Mouse (Mus musculus): ENCODE measurements at regions not wholly inside any gene's neighbourhood (a gene's known extent, or its start where the extent isn't known, plus 50 kb on each side); places are given as distances from the start of the nearest gene placed in this dataset.

GRCm38 (mm10) chr5:75744475-75745045, 169.8 kb downstream of the Kit start:
- no peak overlapping the region for H3K9ac ChIP-seq (replicated peaks; ENCODE audit: low read length)
- no peak overlapping the region for H3K4me2 ChIP-seq (replicated peaks; ENCODE audit: low read depth, low read length)
- no peaks in the 10 kb centered on the region for H3K9me3 ChIP-seq (ENCODE audit: low read length)
- no peak for ATAC-seq (ENCODE audit: low FRiP score, low TSS enrichment)
- H3K4me3 ChIP-seq (ENCODE audit: low read length): no peak overlapping the region
- no peaks in the 10 kb centered on the region for H3K27me3 ChIP-seq (ENCODE audit: insufficient read depth, low read length)
- no peaks in the 10 kb centered on the region for H3K4me1 ChIP-seq (ENCODE audit: insufficient read depth, low read length)
- H3K27ac ChIP-seq (ENCODE audit: low read length): no peak overlapping the region
- 31% methylated on average over 6 of the region's 6 CpGs for WGBS
- H3K36me3 ChIP-seq (ENCODE audit: insufficient read depth, low read length): no peaks in the 10 kb centered on the region

GRCm38 (mm10) chr5:75739336-75739735, 164.6 kb downstream of the Kit start:
- H3K4me3 ChIP-seq (ENCODE audit: low read length): no peak overlapping the region
- no peak overlapping the region for H3K4me2 ChIP-seq (replicated peaks; ENCODE audit: low read depth, low read length)
- no peak overlapping the region for H3K27ac ChIP-seq (ENCODE audit: low read length)
- no peak overlapping the region for H3K9ac ChIP-seq (replicated peaks; ENCODE audit: low read length)
- H3K27me3 ChIP-seq (ENCODE audit: insufficient read depth, low read length): no peaks in the 10 kb centered on the region
- H3K9me3 ChIP-seq (ENCODE audit: low read length): no peaks in the 10 kb centered on the region
- H3K36me3 ChIP-seq (ENCODE audit: insufficient read depth, low read length): no peaks in the 10 kb centered on the region
- WGBS: 78% methylated on average over 8 of the region's 8 CpGs
- ATAC-seq (ENCODE audit: low FRiP score, low TSS enrichment): no peak
- H3K4me1 ChIP-seq (ENCODE audit: insufficient read depth, low read length): no peaks in the 10 kb centered on the region

GRCm38 (mm10) chr5:75738445-75738844, 163.7 kb downstream of the Kit start:
- H3K27me3 ChIP-seq (ENCODE audit: insufficient read depth, low read length): no peaks in the 10 kb centered on the region
- no peak overlapping the region for H3K4me3 ChIP-seq (ENCODE audit: low read length)
- no peaks in the 10 kb centered on the region for H3K9me3 ChIP-seq (ENCODE audit: low read length)
- H3K9ac ChIP-seq (replicated peaks; ENCODE audit: low read length): no peak overlapping the region
- ATAC-seq (ENCODE audit: low FRiP score, low TSS enrichment): no peak
- H3K4me2 ChIP-seq (replicated peaks; ENCODE audit: low read depth, low read length): no peak overlapping the region
- no peak overlapping the region for H3K27ac ChIP-seq (ENCODE audit: low read length)
- no peaks in the 10 kb centered on the region for H3K36me3 ChIP-seq (ENCODE audit: insufficient read depth, low read length)
- WGBS: 73% methylated on average over 2 of the region's 2 CpGs
- no peaks in the 10 kb centered on the region for H3K4me1 ChIP-seq (ENCODE audit: insufficient read depth, low read length)

GRCm38 (mm10) chr5:75737752-75738151, 163.0 kb downstream of the Kit start:
- H3K9ac ChIP-seq (replicated peaks; ENCODE audit: low read length): no peak overlapping the region
- no peak overlapping the region for H3K4me2 ChIP-seq (replicated peaks; ENCODE audit: low read depth, low read length)
- no peaks in the 10 kb centered on the region for H3K4me1 ChIP-seq (ENCODE audit: insufficient read depth, low read length)
- H3K9me3 ChIP-seq (ENCODE audit: low read length): no peaks in the 10 kb centered on the region
- no peak for ATAC-seq (ENCODE audit: low FRiP score, low TSS enrichment)
- WGBS: 92% methylated on average over 7 of the region's 7 CpGs
- no peaks in the 10 kb centered on the region for H3K36me3 ChIP-seq (ENCODE audit: insufficient read depth, low read length)
- no peaks in the 10 kb centered on the region for H3K27me3 ChIP-seq (ENCODE audit: insufficient read depth, low read length)
- no peak overlapping the region for H3K27ac ChIP-seq (ENCODE audit: low read length)
- H3K4me3 ChIP-seq (ENCODE audit: low read length): no peak overlapping the region

- Histone ChIP-seq H3K36me3 (ENCODE audit: insufficient read depth, low read length) (no peaks in the 10 kb centered on the region), H3K27ac (ENCODE audit: low read length) (no peak overlapping the region), H3K9ac (replicated peaks; ENCODE audit: low read length) (no peak overlapping the region), H3K4me2 (replicated peaks; ENCODE audit: low read depth, low read length) (no peak overlapping the region), H3K27me3 (ENCODE audit: insufficient read depth, low read length) (no peaks in the 10 kb centered on the region), H3K9me3 (ENCODE audit: low read length) (no peaks in the 10 kb centered on the region), H3K4me1 (ENCODE audit: insufficient read depth, low read length) (no peaks in the 10 kb centered on the region), H3K4me3 (ENCODE audit: low read length) (no peak overlapping the region)
- no peak for ATAC-seq (ENCODE audit: low FRiP score, low TSS enrichment)
These were observed 161.6 kb downstream of the Kit start for GRCm38 (mm10) chr5:75736318-75736717.

- ATAC-seq (ENCODE audit: low FRiP score, low TSS enrichment): no peak
- Histone ChIP-seq H3K4me2 (replicated peaks; ENCODE audit: low read depth, low read length) (no peak overlapping the region), H3K27ac (ENCODE audit: low read length) (no peak overlapping the region), H3K9ac (replicated peaks; ENCODE audit: low read length) (no peak overlapping the region), H3K9me3 (ENCODE audit: low read length) (no peaks in the 10 kb centered on the region), H3K27me3 (ENCODE audit: insufficient read depth, low read length) (no peaks in the 10 kb centered on the region), H3K4me3 (ENCODE audit: low read length) (no peak overlapping the region), H3K36me3 (ENCODE audit: insufficient read depth, low read length) (no peaks in the 10 kb centered on the region), H3K4me1 (ENCODE audit: insufficient read depth, low read length) (no peaks in the 10 kb centered on the region)
- 90% methylated on average over 14 of the region's 14 CpGs for WGBS
These were observed 159.8 kb downstream of the Kit start for GRCm38 (mm10) chr5:75734508-75734907.

- ATAC-seq (ENCODE audit: low FRiP score, low TSS enrichment): no peak
These were observed 159.3 kb downstream of the Kit start for GRCm38 (mm10) chr5:75734043-75734442.

GRCm38 (mm10) chr5:75731236-75731635, 156.5 kb downstream of the Kit start:
- Histone ChIP-seq H3K4me2 (replicated peaks; ENCODE audit: low read depth, low read length) (no peak overlapping the region), H3K4me3 (ENCODE audit: low read length) (no peak overlapping the region), H3K4me1 (ENCODE audit: insufficient read depth, low read length) (no peaks in the 10 kb centered on the region), H3K27ac (ENCODE audit: low read length) (no peak overlapping the region), H3K36me3 (ENCODE audit: insufficient read depth, low read length) (no peaks in the 10 kb centered on the region), H3K9me3 (ENCODE audit: low read length) (no peaks in the 10 kb centered on the region), H3K9ac (replicated peaks; ENCODE audit: low read length) (no peak overlapping the region), H3K27me3 (ENCODE audit: insufficient read depth, low read length) (no peaks in the 10 kb centered on the region)
- no peak for ATAC-seq (ENCODE audit: low FRiP score, low TSS enrichment)
- WGBS: 66% methylated on average over 4 of the region's 4 CpGs

More at GRCm38 (mm10) chr5:75734043-75734442, 159.3 kb downstream of the Kit start:
- H3K9me3 ChIP-seq (ENCODE audit: low read length): no peaks in the 10 kb centered on the region
- WGBS: 92% methylated on average over 6 of the region's 6 CpGs
- no peaks in the 10 kb centered on the region for H3K27me3 ChIP-seq (ENCODE audit: insufficient read depth, low read length)
- H3K36me3 ChIP-seq (ENCODE audit: insufficient read depth, low read length): no peaks in the 10 kb centered on the region
- no peak overlapping the region for H3K4me3 ChIP-seq (ENCODE audit: low read length)
- no peaks in the 10 kb centered on the region for H3K4me1 ChIP-seq (ENCODE audit: insufficient read depth, low read length)
- no peak overlapping the region for H3K4me2 ChIP-seq (replicated peaks; ENCODE audit: low read depth, low read length)
- H3K9ac ChIP-seq (replicated peaks; ENCODE audit: low read length): no peak overlapping the region
- no peak overlapping the region for H3K27ac ChIP-seq (ENCODE audit: low read length)

- no peaks in the 10 kb centered on the region for H3K4me1 ChIP-seq (ENCODE audit: insufficient read depth, low read length)
- no peak overlapping the region for H3K9ac ChIP-seq (replicated peaks; ENCODE audit: low read length)
- H3K27me3 ChIP-seq (ENCODE audit: insufficient read depth, low read length): no peaks in the 10 kb centered on the region
- no peak overlapping the region for H3K4me2 ChIP-seq (replicated peaks; ENCODE audit: low read depth, low read length)
- no peak overlapping the region for H3K4me3 ChIP-seq (ENCODE audit: low read length)
- no peak for ATAC-seq (ENCODE audit: low FRiP score, low TSS enrichment)
- no peaks in the 10 kb centered on the region for H3K9me3 ChIP-seq (ENCODE audit: low read length)
- no peaks in the 10 kb centered on the region for H3K36me3 ChIP-seq (ENCODE audit: insufficient read depth, low read length)
- 76% methylated on average over 3 of the region's 3 CpGs for WGBS
- no peak overlapping the region for H3K27ac ChIP-seq (ENCODE audit: low read length)
These were observed 156.0 kb downstream of the Kit start for GRCm38 (mm10) chr5:75730698-75731097.

- Histone ChIP-seq H3K4me2 (replicated peaks; ENCODE audit: low read depth, low read length) (no peak overlapping the region), H3K36me3 (ENCODE audit: insufficient read depth, low read length) (no peaks in the 10 kb centered on the region), H3K4me1 (ENCODE audit: insufficient read depth, low read length) (peaks cover 9% of the 10 kb centered on the region; the same call in 1 of the 2 replicates), H3K9ac (replicated peaks; ENCODE audit: low read length) (no peak overlapping the region), H3K27me3 (ENCODE audit: insufficient read depth, low read length) (no peaks in the 10 kb centered on the region), H3K4me3 (ENCODE audit: low read length) (no peak overlapping the region), H3K9me3 (ENCODE audit: low read length) (no peaks in the 10 kb centered on the region), H3K27ac (ENCODE audit: low read length) (no peak overlapping the region)
- 79% methylated on average over 2 of the region's 2 CpGs for WGBS
- no peak for ATAC-seq (ENCODE audit: low FRiP score, low TSS enrichment)
These were observed 146.6 kb downstream of the Kit start for GRCm38 (mm10) chr5:75721291-75721690.
